Mouse (Mus musculus) gonadal fat pad, adult 2 months (tissue): ENCODE results near the gene Kctd19. TPM values are rescaled to one million over a fixed set of nuclear protein-coding genes. Genes with fewer than 3 reads are reported as not detected.

ENCODE experiments used
- polyA plus RNA-seq: library from polyadenylated mRNA; depleted of rRNA; stranded (reverse); fragments of >200 nt; gene quantifications from 2 replicates; pipeline ENCODE4 v1.2.3, GENCODE M21; 2012; rRNA removed

Kctd19 gene
- polyA plus RNA-seq, 1 experiment: 0.23 TPM

Other genes starting within 250 kb of the Kctd19 start
- 7.8 and 15.8 TPM in 2 replicates for gene Cbfb, start 242.8 kb downstream of the Kctd19 start, polyA plus RNA-seq
- 19.6 and 23.2 TPM in 2 replicates for gene D230025D16Rik, start 188.4 kb downstream of the Kctd19 start, polyA plus RNA-seq
- 10.7 and 12.1 TPM in 2 replicates for gene B3gnt9, start 158.3 kb downstream of the Kctd19 start, polyA plus RNA-seq
- 11.6 and 12.4 TPM in 2 replicates for gene Tradd, start 148.9 kb downstream of the Kctd19 start, polyA plus RNA-seq
- 6.5 and 7.6 TPM in 2 replicates for gene Fbxl8, start 148.9 kb downstream of the Kctd19 start, polyA plus RNA-seq
- 1.6 and 2.0 TPM in 2 replicates for gene Hsf4, start 143.7 kb downstream of the Kctd19 start, polyA plus RNA-seq
- 5.9 and 8.6 TPM in 2 replicates for gene Nol3, start 137.4 kb downstream of the Kctd19 start, polyA plus RNA-seq
- 5.3 and 5.4 TPM in 2 replicates for gene 4931428F04Rik, start 123.6 kb downstream of the Kctd19 start, polyA plus RNA-seq
- 6.3 and 9.6 TPM in 2 replicates for gene Exoc3l, start 117.4 kb downstream of the Kctd19 start, polyA plus RNA-seq
- 83.7 and 88.9 TPM in 2 replicates for gene E2f4, start 115.8 kb downstream of the Kctd19 start, polyA plus RNA-seq
- gene Elmo3, start 107.9 kb downstream of the Kctd19 start, polyA plus RNA-seq: 39.3 and 39.9 TPM in 2 replicates
- 11.5 and 12.6 TPM in 2 replicates for gene Lrrc29, start 87.2 kb downstream of the Kctd19 start, polyA plus RNA-seq
- 74.9 and 103 TPM in 2 replicates for gene Tmem208, start 87.1 kb downstream of the Kctd19 start, polyA plus RNA-seq
- gene Fhod1, start 65.5 kb downstream of the Kctd19 start, polyA plus RNA-seq: 17.8 and 19.6 TPM in 2 replicates
- gene Slc9a5, start 64.7 kb downstream of the Kctd19 start, polyA plus RNA-seq: 2.9 and 3.7 TPM in 2 replicates
- 2.4 and 2.7 TPM in 2 replicates for gene Plekhg4, start 40.2 kb downstream of the Kctd19 start, polyA plus RNA-seq
- 1.8 and 2.3 TPM in 2 replicates for gene Lrrc36, start 69 bp upstream of the Kctd19 start, polyA plus RNA-seq
- 63.4 and 71.3 TPM in 2 replicates for gene Tppp3, start 58.0 kb upstream of the Kctd19 start, polyA plus RNA-seq
- 37.2 and 43.5 TPM in 2 replicates for gene Zdhhc1, start 83.4 kb upstream of the Kctd19 start, polyA plus RNA-seq
- 1.4 and 1.8 TPM in 2 replicates for gene Hsd11b2, start 105.3 kb upstream of the Kctd19 start, polyA plus RNA-seq
- 163 and 172 TPM in 2 replicates for gene Atp6v0d1, start 152.5 kb upstream of the Kctd19 start, polyA plus RNA-seq
- gene Ripor1, start 191.8 kb upstream of the Kctd19 start, polyA plus RNA-seq: 17.2 and 22.1 TPM in 2 replicates
- gene Ctcf, start 223.1 kb upstream of the Kctd19 start, polyA plus RNA-seq: 12.2 and 19.0 TPM in 2 replicates
- 0.45 TPM in 1 of 2 replicates, not detected in the other for gene Agrp, start 223.9 kb upstream of the Kctd19 start, polyA plus RNA-seq